Mouse (Mus musculus): ENCODE results near the gene Iqcj.

DNA sequence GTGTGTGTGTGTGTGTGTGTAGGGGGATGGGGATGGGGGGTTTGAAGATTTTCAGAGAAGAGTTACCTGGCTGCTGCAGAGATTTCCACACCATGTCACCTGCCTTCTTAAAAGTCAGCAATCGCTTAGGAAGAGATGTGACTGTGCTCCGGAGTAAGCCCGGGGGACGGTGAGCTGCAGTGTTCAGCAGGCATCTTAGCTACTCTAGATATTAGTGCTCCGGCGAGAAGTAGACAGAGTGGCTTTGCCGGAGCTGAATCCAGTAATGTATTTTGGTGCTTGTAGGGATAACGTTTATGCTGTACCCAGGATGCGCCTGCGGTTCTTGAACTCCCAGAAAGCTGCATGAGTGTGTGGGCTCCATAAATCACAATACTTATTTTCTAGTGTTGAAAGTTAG lies 748 bp downstream of the Iqcj start:
- TF ChIP-seq CTCF (IDR thresholded peaks at IDR 0.05; ENCODE audit: borderline replicate concordance, insufficient read depth, low read depth, low read length) (no peak), POLR2A (IDR thresholded peaks at IDR 0.05; ENCODE audit: borderline replicate concordance, insufficient read depth, low read length) (no peak)

All from cerebellum, adult 2 months (tissue).